ENCODE assay signal across 7 mouse cellular contexts in genomic region chr1:91344921-91345685, GRCm38 (mm10). TPM values are rescaled to one million over a fixed set of nuclear protein-coding genes. Genes with fewer than 3 reads are reported as not detected.
A peak's percentile ranks its signal among the peaks of the same experiment; 100 is the strongest.
DNase-seq lines count a peak whose midpoint lies in the region; ATAC-seq and TF ChIP-seq lines count a peak whose summit lies in the region.

No protein-coding gene starts in this region.

- peaks cover 41% of the 10 kb centered on the region for H3K27me3 ChIP-seq in lung, embryonic 14.5 days (ENCODE audit: insufficient read depth, low read length)
- peaks cover 40% of the 10 kb centered on the region for H3K27me3 ChIP-seq in hindbrain, embryonic 15.5 days
- H3K27me3 ChIP-seq in liver, embryonic 12.5 days (replicated peaks) = peaks cover 85% of the 10 kb centered on the region

- no peaks in the 10 kb centered on the region for H3K36me3 ChIP-seq in lung, embryonic 14.5 days (ENCODE audit: insufficient read depth)
- H3K36me3 ChIP-seq in hindbrain, embryonic 15.5 days = no peaks in the 10 kb centered on the region
- no peaks in the 10 kb centered on the region for H3K36me3 ChIP-seq in liver, embryonic 12.5 days

- ATAC-seq in lung, embryonic 14.5 days (ENCODE audit: insufficient read depth) = peak; percentile 35; the same call in 1 of the 2 replicates
- peak; percentile 47; the same call in 1 of the 2 replicates for ATAC-seq in hindbrain, embryonic 15.5 days (ENCODE audit: low FRiP score, low read depth)
- no peak for ATAC-seq in liver, embryonic 12.5 days

- TF ChIP-seq POLR2A in embryonic fibroblast, embryonic 13.5 days (IDR thresholded peaks at IDR 0.05; ENCODE audit: low read depth, low read length) = no peak

- H3K9me3 ChIP-seq in lung, embryonic 14.5 days (ENCODE audit: low read depth, low read length) = no peaks in the 10 kb centered on the region
- no peaks in the 10 kb centered on the region for H3K9me3 ChIP-seq in hindbrain, embryonic 15.5 days
- H3K9me3 ChIP-seq in liver, embryonic 12.5 days (replicated peaks) = no peaks in the 10 kb centered on the region

- no peak overlapping the region for H3K9ac ChIP-seq in lung, embryonic 14.5 days
- peak overlapping the region; percentile 11; the same call in 1 of the 2 replicates for H3K9ac ChIP-seq in hindbrain, embryonic 15.5 days
- no peak overlapping the region for H3K9ac ChIP-seq in liver, embryonic 12.5 days

- peaks cover 5% of the 10 kb centered on the region; the same call in 1 of the 2 replicates for H3K4me1 ChIP-seq in lung, embryonic 14.5 days (ENCODE audit: insufficient read depth)
- H3K4me1 ChIP-seq in embryonic fibroblast, embryonic 13.5 days (ENCODE audit: control insufficient read depth, insufficient read depth, low read length) = no peaks in the 10 kb centered on the region
- peaks cover 13% of the 10 kb centered on the region for H3K4me1 ChIP-seq in hindbrain, embryonic 15.5 days (replicated peaks)
- H3K4me1 ChIP-seq in liver, embryonic 12.5 days = peaks cover 9% of the 10 kb centered on the region; the same call in 1 of the 2 replicates

- peak overlapping the region; percentile 24 for H3K4me3 ChIP-seq in lung, embryonic 14.5 days (ENCODE audit: low read depth, low read length)
- H3K4me3 ChIP-seq in embryonic fibroblast, embryonic 13.5 days (ENCODE audit: insufficient read depth, low read length) = no peak overlapping the region
- peak overlapping the region; percentile 39 for H3K4me3 ChIP-seq in hindbrain, embryonic 15.5 days
- peak overlapping the region; percentile 13 for H3K4me3 ChIP-seq in liver, embryonic 12.5 days

- DNase-seq in lung, embryonic 14.5 days = peak; percentile 52
- no peak for DNase-seq in lung, postnatal 4 days
- DNase-seq in ovary, postnatal 14 days (ENCODE audit: low spot score) = no peak
- DNase-seq in right cerebral cortex, postnatal 10 days (ENCODE audit: low spot score in 2 of 2) = no peak

- H3K4me2 ChIP-seq in lung, embryonic 14.5 days = peak overlapping the region; percentile 51
- peak overlapping the region; percentile 78 for H3K4me2 ChIP-seq in hindbrain, embryonic 15.5 days
- peak overlapping the region; percentile 45 for H3K4me2 ChIP-seq in liver, embryonic 12.5 days

- peak; percentile 32 for TF ChIP-seq CTCF in lung, embryonic 14.5 days (IDR thresholded peaks at IDR 0.05; ENCODE audit: low read depth)
- peak; percentile 62; the same call in 1 of the 2 replicates for TF ChIP-seq CTCF in embryonic fibroblast, embryonic 13.5 days (IDR thresholded peaks at IDR 0.05; ENCODE audit: borderline replicate concordance, insufficient read depth, low read length)

- WGBS in lung, embryonic 14.5 days = 5% methylated on average over 67 of the region's 68 CpGs
- WGBS in hindbrain, embryonic 15.5 days = 3% methylated on average over 68 of the region's 68 CpGs
- 8% methylated on average over 68 of the region's 68 CpGs for WGBS in liver, embryonic 12.5 days (ENCODE audit: insufficient replicate concordance)

- no peak overlapping the region for H3K27ac ChIP-seq in lung, embryonic 14.5 days (ENCODE audit: low read depth)
- no peak overlapping the region for H3K27ac ChIP-seq in embryonic fibroblast, embryonic 13.5 days (ENCODE audit: insufficient read depth, low read length)
- H3K27ac ChIP-seq in hindbrain, embryonic 15.5 days (replicated peaks) = no peak overlapping the region
- no peak overlapping the region for H3K27ac ChIP-seq in liver, embryonic 12.5 days

RNA-seq across cellular contexts. Expression of gene Klhl30, which starts 5.7 kb away (rescaled TPM):
- 0.08 and 1.3 TPM in 2 replicates for polyA plus RNA-seq in lung, embryonic 14.5 days (2014; fragmentation: Nextera tagmentation; extraction: Ambion mirVana)
- polyA plus RNA-seq in embryonic fibroblast, embryonic 13.5 days (2011; ENCODE audit: insufficient read length, low read depth, missing spikeins) = 0.23 and 0.58 TPM in 2 replicates
- 0.09 and 0.13 TPM in 2 replicates for polyA plus RNA-seq in hindbrain, embryonic 15.5 days (2015; fragmentation: Nextera tagmentation; extraction: Ambion mirVana)
- polyA plus RNA-seq in liver, embryonic 12.5 days (2016; fragmentation: Nextera tagmentation; extraction: Ambion mirVana) = 0.11 TPM in 1 of 2 replicates, not detected in the other

RNA-seq across cellular contexts. Expression of gene Erfe, which starts 21.1 kb away (rescaled TPM):
- polyA plus RNA-seq in lung, embryonic 14.5 days (2014; fragmentation: Nextera tagmentation; extraction: Ambion mirVana) = 2.7 TPM in 2 replicates
- 6.1 and 10.8 TPM in 2 replicates for polyA plus RNA-seq in embryonic fibroblast, embryonic 13.5 days (2011; ENCODE audit: insufficient read length, low read depth, missing spikeins)
- 0.33 and 0.54 TPM in 2 replicates for polyA plus RNA-seq in hindbrain, embryonic 15.5 days (2015; fragmentation: Nextera tagmentation; extraction: Ambion mirVana)
- 6.4 and 7.8 TPM in 2 replicates for polyA plus RNA-seq in liver, embryonic 12.5 days (2016; fragmentation: Nextera tagmentation; extraction: Ambion mirVana)

RNA-seq across cellular contexts. Expression of gene Espnl, which starts 23.2 kb away (rescaled TPM):
- not detected in 2 replicates for polyA plus RNA-seq in lung, embryonic 14.5 days (2014; fragmentation: Nextera tagmentation; extraction: Ambion mirVana)
- not detected in 2 replicates for polyA plus RNA-seq in embryonic fibroblast, embryonic 13.5 days (2011; ENCODE audit: insufficient read length, low read depth, missing spikeins)
- polyA plus RNA-seq in hindbrain, embryonic 15.5 days (2015; fragmentation: Nextera tagmentation; extraction: Ambion mirVana) = 0.05 and 0.18 TPM in 2 replicates
- polyA plus RNA-seq in liver, embryonic 12.5 days (2016; fragmentation: Nextera tagmentation; extraction: Ambion mirVana) = 0.05 and 0.07 TPM in 2 replicates

RNA-seq across cellular contexts. Expression of gene Scly, which starts 47.0 kb away (rescaled TPM):
- 11.8 and 12.3 TPM in 2 replicates for polyA plus RNA-seq in lung, embryonic 14.5 days (2014; fragmentation: Nextera tagmentation; extraction: Ambion mirVana)
- 6.4 and 8.7 TPM in 2 replicates for polyA plus RNA-seq in embryonic fibroblast, embryonic 13.5 days (2011; ENCODE audit: insufficient read length, low read depth, missing spikeins)
- polyA plus RNA-seq in hindbrain, embryonic 15.5 days (2015; fragmentation: Nextera tagmentation; extraction: Ambion mirVana) = 11.9 and 13.5 TPM in 2 replicates
- 28.8 and 30.0 TPM in 2 replicates for polyA plus RNA-seq in liver, embryonic 12.5 days (2016; fragmentation: Nextera tagmentation; extraction: Ambion mirVana)

RNA-seq across cellular contexts. Expression of gene Ilkap, which starts 53.5 kb away (rescaled TPM):
- 140 and 144 TPM in 2 replicates for polyA plus RNA-seq in lung, embryonic 14.5 days (2014; fragmentation: Nextera tagmentation; extraction: Ambion mirVana)
- polyA plus RNA-seq in embryonic fibroblast, embryonic 13.5 days (2011; ENCODE audit: insufficient read length, low read depth, missing spikeins) = 64.5 and 66.5 TPM in 2 replicates
- 145 and 147 TPM in 2 replicates for polyA plus RNA-seq in hindbrain, embryonic 15.5 days (2015; fragmentation: Nextera tagmentation; extraction: Ambion mirVana)
- 107 TPM in 2 replicates for polyA plus RNA-seq in liver, embryonic 12.5 days (2016; fragmentation: Nextera tagmentation; extraction: Ambion mirVana)
